Mouse (Mus musculus) midbrain, embryonic 10.5 days (tissue): ENCODE measurements around the gene 3110040M04Rik. TPM values are rescaled to one million over a fixed set of nuclear protein-coding genes. Genes with fewer than 3 reads are reported as not detected.

Source experiments
- DNase-seq: peaks from one replicate; pipeline ENCODE4 v3.0.0-alpha.2; 2017; ENCODE audit warnings: low spot score
- H3K27ac ChIP-seq: fragments of 300-500 bp; sonication (generic); replicated peaks from 2 replicates; pipeline ENCODE4 v1.5.1; 2016; ENCODE audit warnings: mild to moderate bottlenecking
- H3K27me3 ChIP-seq: fragments of 300-500 bp; sonication (generic); 2 replicates; pipeline ENCODE4 v1.6.1; 2016; ENCODE audit warnings: low read depth, mild to moderate bottlenecking; ENCODE audit not compliant: poor library complexity, severe bottlenecking
- H3K36me3 ChIP-seq: fragments of 300-500 bp; sonication (generic); 2 replicates; pipeline ENCODE4 v1.6.1; 2016; ENCODE audit warnings: mild to moderate bottlenecking, moderate library complexity
- H3K4me1 ChIP-seq: fragments of 300-500 bp; sonication (generic); 2 replicates; pipeline ENCODE4 v1.6.1; 2016
- H3K4me3 ChIP-seq: fragments of 300-500 bp; sonication (generic); 2 replicates; pipeline ENCODE4 v1.5.1; 2016; ENCODE audit warnings: mild to moderate bottlenecking, moderate library complexity
- H3K9me3 ChIP-seq: fragments of 300-500 bp; sonication (generic); replicated peaks from 2 replicates; pipeline ENCODE4 v1.6.1; 2016; ENCODE audit warnings: mild to moderate bottlenecking
- WGBS: fragments of 180-500 bp; shearing (Covaris S2); methylation state at CpG from one replicate; pipeline ENCODE4 v1.1.7; 2016; 5-methylcytosine and 5-hydroxymethylcytosine counted together
- polyA plus RNA-seq: library from polyadenylated mRNA; unstranded; fragments of >200 nt; fragmentation: Nextera tagmentation; extraction: Ambion mirVana; gene quantifications from 2 replicates; pipeline ENCODE4 v1.2.1, GENCODE M21; 2016

The 3110040M04Rik gene
- polyA plus RNA-seq, 1 experiment from 2014 or later: not detected

DNA sequence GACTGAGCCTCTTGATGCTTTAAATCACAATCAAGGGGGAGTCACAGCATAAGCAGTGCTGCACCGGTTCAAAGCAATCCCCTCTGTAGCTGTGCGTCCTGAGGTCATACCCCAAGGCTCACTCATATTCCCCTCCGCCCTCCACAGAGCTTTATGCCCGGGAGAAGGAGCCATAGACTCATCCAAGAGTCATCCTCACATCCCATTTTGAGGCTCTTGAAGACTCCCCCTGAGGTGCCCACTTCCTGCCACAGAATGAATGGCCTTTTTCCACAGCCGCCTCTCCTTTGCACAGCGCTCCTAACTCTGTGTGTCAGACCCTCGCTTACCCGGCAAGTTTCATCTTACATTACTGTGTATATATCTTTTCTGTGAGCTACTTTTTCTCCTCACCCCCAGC is 23.6 kb downstream of the 3110040M04Rik start:
- H3K4me1 ChIP-seq: no peaks in the 10 kb centered on the region
- H3K4me3 ChIP-seq: no peak overlapping the region
- H3K27ac ChIP-seq: no peak overlapping the region
- 87% methylated on average over 8 of the region's 8 CpGs for WGBS
- H3K36me3 ChIP-seq: no peaks in the 10 kb centered on the region
- H3K9me3 ChIP-seq: no peaks in the 10 kb centered on the region
- no peaks in the 10 kb centered on the region for H3K27me3 ChIP-seq
- no peak for DNase-seq

DNA sequence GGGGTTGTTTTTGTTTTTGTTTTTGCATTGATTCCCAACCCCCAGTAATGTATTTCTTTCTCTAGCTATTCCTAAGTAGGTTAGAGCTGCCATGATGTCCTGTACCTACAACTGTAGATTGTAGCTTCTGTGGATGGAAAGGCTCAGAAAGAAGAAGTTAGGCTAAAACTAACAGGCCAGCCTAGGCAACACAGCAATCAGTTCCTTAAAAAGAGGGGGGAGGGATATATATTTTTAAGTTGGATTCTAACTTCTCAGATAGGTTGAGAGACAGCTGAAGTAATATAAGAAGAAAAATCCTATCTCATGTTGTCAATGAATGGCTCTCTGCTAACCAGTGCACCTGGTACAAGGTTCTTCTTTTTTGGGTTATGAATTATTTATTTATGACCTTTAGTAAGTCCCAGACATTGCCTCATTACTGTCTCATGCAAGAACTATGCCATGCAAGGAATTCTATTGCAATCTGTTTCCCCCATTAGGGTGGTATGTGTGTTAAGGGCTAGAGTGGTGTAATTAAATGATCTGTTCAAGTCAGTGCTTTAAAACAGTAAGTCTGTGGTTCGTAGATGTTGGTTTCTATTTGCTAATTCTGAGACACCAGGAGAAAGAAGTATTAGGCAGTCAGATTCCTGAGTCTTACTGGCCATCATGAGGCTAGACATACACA is 24.5 kb downstream of the 3110040M04Rik start:
- Histone ChIP-seq H3K4me3 (no peak overlapping the region), H3K4me1 (no peaks in the 10 kb centered on the region), H3K27ac (no peak overlapping the region), H3K27me3 (no peaks in the 10 kb centered on the region), H3K36me3 (no peaks in the 10 kb centered on the region), H3K9me3 (no peaks in the 10 kb centered on the region)
- DNase-seq: no peak
- 88% methylated on average over 1 of the region's 1 CpGs for WGBS

- Histone ChIP-seq H3K4me3 (no peak overlapping the region), H3K27ac (no peak overlapping the region), H3K4me1 (peaks cover 22% of the 10 kb centered on the region), H3K9me3 (no peaks in the 10 kb centered on the region), H3K27me3 (no peaks in the 10 kb centered on the region), H3K36me3 (no peaks in the 10 kb centered on the region)
- DNase-seq: no peak
- 85% methylated on average over 3 of the region's 3 CpGs for WGBS
Observed at GRCm38 (mm10) chr1:151232346-151232745, 28.4 kb downstream of the 3110040M04Rik start.

DNA sequence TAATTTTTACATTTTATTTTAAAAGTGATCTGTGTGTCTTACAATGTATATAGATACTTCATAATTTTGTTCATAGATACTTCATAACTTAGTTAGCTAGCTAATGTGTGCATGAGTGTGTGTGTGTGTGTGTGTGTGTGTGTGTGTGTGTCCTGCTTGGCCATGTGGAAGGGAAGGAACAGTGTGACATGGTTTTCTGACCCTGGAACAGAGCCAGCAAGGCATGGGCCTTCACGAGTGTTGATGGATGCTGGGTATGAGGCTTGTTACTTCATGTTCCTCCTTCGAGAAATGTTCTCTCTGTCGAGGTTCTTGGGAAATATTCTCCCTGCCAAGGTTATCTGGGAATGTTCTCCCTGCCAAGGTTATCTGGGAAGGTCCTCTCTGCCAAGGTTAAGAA is 29.8 kb downstream of the 3110040M04Rik start:
- Histone ChIP-seq H3K27me3 (no peaks in the 10 kb centered on the region), H3K4me1 (peaks cover 22% of the 10 kb centered on the region), H3K4me3 (no peak overlapping the region), H3K27ac (no peak overlapping the region), H3K36me3 (no peaks in the 10 kb centered on the region), H3K9me3 (no peaks in the 10 kb centered on the region)
- 90% methylated on average over 3 of the region's 3 CpGs for WGBS
- DNase-seq: no peak

DNA sequence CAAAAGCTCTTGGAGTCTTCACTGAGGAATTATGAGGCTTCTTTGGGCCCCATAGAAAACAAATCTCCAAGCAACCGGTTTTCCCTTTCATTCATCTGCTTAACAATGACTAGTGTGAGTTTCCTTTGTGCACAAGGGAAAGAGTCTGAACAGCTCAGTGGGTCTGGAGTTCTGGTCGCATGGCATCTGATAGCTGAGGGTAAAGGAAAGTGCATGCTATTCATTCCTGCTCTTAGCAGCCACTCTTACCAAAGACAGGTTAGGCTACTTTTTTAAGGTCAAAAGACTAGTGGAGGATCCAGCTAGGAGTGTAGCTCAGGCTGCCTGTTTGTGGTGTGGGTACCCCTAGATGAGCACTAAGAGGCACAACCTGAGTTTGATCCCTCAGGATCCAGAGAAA is 31.7 kb downstream of the 3110040M04Rik start:
- peaks cover 22% of the 10 kb centered on the region for H3K4me1 ChIP-seq
- no peak overlapping the region for H3K4me3 ChIP-seq
- H3K36me3 ChIP-seq: no peaks in the 10 kb centered on the region
- H3K27ac ChIP-seq: peak overlapping the region; percentile 76
- H3K27me3 ChIP-seq: no peaks in the 10 kb centered on the region
- peaks cover 3% of the 10 kb centered on the region; the same call in 1 of the 2 replicates for H3K9me3 ChIP-seq
- peak; percentile 25 for DNase-seq
- 18% methylated on average over 2 of the region's 2 CpGs for WGBS

- Histone ChIP-seq H3K4me1 (peaks cover 22% of the 10 kb centered on the region), H3K27ac (peak overlapping the region; percentile 76), H3K27me3 (no peaks in the 10 kb centered on the region), H3K9me3 (peaks cover 3% of the 10 kb centered on the region; the same call in 1 of the 2 replicates), H3K36me3 (no peaks in the 10 kb centered on the region), H3K4me3 (no peak overlapping the region)
- DNase-seq: no peak
- 84% methylated on average over 13 of the region's 13 CpGs for WGBS
Observed at GRCm38 (mm10) chr1:151236141-151236930, 32.4 kb downstream of the 3110040M04Rik start.

- 86% methylated on average over 3 of the region's 3 CpGs for WGBS
- DNase-seq: no peak
- H3K27ac ChIP-seq: no peak overlapping the region
- H3K9me3 ChIP-seq: peaks cover 3% of the 10 kb centered on the region; the same call in 1 of the 2 replicates
- H3K27me3 ChIP-seq: no peaks in the 10 kb centered on the region
- H3K36me3 ChIP-seq: no peaks in the 10 kb centered on the region
- H3K4me3 ChIP-seq: no peak overlapping the region
- peaks cover 22% of the 10 kb centered on the region for H3K4me1 ChIP-seq
Observed at GRCm38 (mm10) chr1:151237780-151238179, 33.9 kb downstream of the 3110040M04Rik start.

- H3K4me1 ChIP-seq: no peaks in the 10 kb centered on the region
- H3K4me3 ChIP-seq: no peak overlapping the region
- peaks cover 3% of the 10 kb centered on the region; the same call in 1 of the 2 replicates for H3K9me3 ChIP-seq
- no peak for DNase-seq
- no peaks in the 10 kb centered on the region for H3K36me3 ChIP-seq
- no peak overlapping the region for H3K27ac ChIP-seq
- no peaks in the 10 kb centered on the region for H3K27me3 ChIP-seq
- WGBS: 90% methylated on average over 4 of the region's 4 CpGs
Observed at GRCm38 (mm10) chr1:151243332-151243731, 39.4 kb downstream of the 3110040M04Rik start.

GRCm38 (mm10) chr1:151244013-151244412 is 40.1 kb downstream of the 3110040M04Rik start:
- 94% methylated on average over 5 of the region's 5 CpGs for WGBS
- H3K27ac ChIP-seq: no peak overlapping the region
- DNase-seq: no peak
- H3K36me3 ChIP-seq: no peaks in the 10 kb centered on the region
- H3K9me3 ChIP-seq: peaks cover 3% of the 10 kb centered on the region; the same call in 1 of the 2 replicates
- H3K4me1 ChIP-seq: no peaks in the 10 kb centered on the region
- H3K4me3 ChIP-seq: no peak overlapping the region
- no peaks in the 10 kb centered on the region for H3K27me3 ChIP-seq

DNA sequence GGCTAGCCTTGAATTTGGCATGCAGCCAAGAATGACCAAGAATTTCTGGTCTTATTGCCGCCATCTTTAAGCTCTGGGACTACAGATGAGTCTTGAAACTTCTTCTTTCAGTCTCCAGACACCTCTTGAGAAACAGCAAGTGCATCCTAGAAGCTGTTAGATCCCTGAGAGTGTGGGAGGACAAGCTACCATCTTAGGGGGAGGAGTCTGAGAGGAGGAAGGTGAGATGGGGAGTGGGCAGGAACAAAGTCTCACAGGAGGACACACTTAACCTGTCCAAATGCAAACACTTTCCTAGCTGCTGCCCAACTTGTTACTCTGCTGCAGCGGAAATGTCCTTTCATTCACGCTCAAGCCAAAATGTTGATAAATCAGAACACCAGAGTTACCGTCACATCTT is 40.8 kb downstream of the 3110040M04Rik start:
- 94% methylated on average over 4 of the region's 4 CpGs for WGBS
- H3K4me1 ChIP-seq: no peaks in the 10 kb centered on the region
- DNase-seq: no peak
- H3K27me3 ChIP-seq: no peaks in the 10 kb centered on the region
- H3K36me3 ChIP-seq: no peaks in the 10 kb centered on the region
- peaks cover 3% of the 10 kb centered on the region; the same call in 1 of the 2 replicates for H3K9me3 ChIP-seq
- no peak overlapping the region for H3K27ac ChIP-seq
- no peak overlapping the region for H3K4me3 ChIP-seq

GRCm38 (mm10) chr1:151245165-151245564 is 41.2 kb downstream of the 3110040M04Rik start:
- DNase-seq: no peak
- H3K27me3 ChIP-seq: no peaks in the 10 kb centered on the region
- H3K36me3 ChIP-seq: no peaks in the 10 kb centered on the region
- H3K4me1 ChIP-seq: no peaks in the 10 kb centered on the region
- H3K9me3 ChIP-seq: peaks cover 2% of the 10 kb centered on the region; the same call in 1 of the 2 replicates
- 91% methylated on average over 10 of the region's 10 CpGs for WGBS
- no peak overlapping the region for H3K4me3 ChIP-seq
- H3K27ac ChIP-seq: no peak overlapping the region

GRCm38 (mm10) chr1:151245846-151246245 is 41.9 kb downstream of the 3110040M04Rik start:
- Histone ChIP-seq H3K27ac (no peak overlapping the region), H3K36me3 (no peaks in the 10 kb centered on the region), H3K9me3 (no peaks in the 10 kb centered on the region), H3K27me3 (0 out of 2 replicates have a peak, but pooled peaks cover 1% of the 10 kb centered on the region), H3K4me1 (peaks cover 3% of the 10 kb centered on the region), H3K4me3 (no peak overlapping the region)
- 78% methylated on average over 2 of the region's 2 CpGs for whole genome bisulfite sequencing
- DNase-seq: no peak

DNA sequence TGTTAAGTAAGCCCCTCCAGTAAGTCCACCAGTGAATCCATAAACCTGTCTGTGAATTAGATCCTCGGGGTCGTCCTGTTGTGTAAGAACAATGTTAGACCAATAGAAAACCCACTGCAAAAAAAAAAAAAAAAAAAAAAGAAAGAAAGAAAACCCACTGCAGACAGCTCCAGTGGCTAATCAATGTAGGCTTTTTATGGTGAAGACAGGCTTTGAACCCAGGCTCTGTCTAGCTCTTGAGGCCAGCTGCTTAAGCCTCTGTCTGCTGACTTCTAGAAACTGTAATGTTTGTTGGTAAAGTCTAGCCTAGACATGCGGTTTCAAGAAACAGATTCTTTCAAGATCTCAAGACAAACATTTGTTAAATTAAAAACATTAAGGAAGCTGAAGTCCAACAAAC is 46.2 kb downstream of the 3110040M04Rik start:
- H3K4me3 ChIP-seq: no peak overlapping the region
- peaks cover 10% of the 10 kb centered on the region for H3K4me1 ChIP-seq
- no peaks in the 10 kb centered on the region for H3K36me3 ChIP-seq
- DNase-seq: no peak
- no peak overlapping the region for H3K27ac ChIP-seq
- H3K27me3 ChIP-seq: 0 out of 2 replicates have a peak, but pooled peaks cover 4% of the 10 kb centered on the region
- WGBS: 89% methylated on average over 3 of the region's 3 CpGs
- no peaks in the 10 kb centered on the region for H3K9me3 ChIP-seq
